In the genomic region with DNA sequence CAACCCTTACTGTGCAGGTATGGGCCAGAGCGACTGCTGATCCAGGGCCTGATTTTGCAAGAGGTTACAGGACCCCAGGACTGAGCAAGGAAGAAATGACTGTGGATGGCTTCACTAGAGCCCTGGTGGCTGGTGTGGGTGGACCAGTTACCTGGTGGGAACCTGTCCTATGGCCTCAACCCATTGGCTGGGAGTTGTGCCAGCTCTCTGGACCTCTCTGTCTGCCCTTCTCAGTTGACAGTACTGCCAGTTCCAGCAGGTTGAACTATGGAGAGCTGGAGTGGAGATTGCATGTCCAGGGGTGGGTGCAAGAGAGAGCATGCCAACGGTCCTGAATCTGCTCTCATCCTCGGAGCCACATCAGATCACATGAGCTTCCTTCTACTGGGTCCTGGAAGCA, we compare ENCODE assay signal across 20 mouse cellular contexts.
DNase-seq lines count a peak whose midpoint lies in the region; ATAC-seq and TF ChIP-seq lines count a peak whose summit lies in the region.
"Had no signal": no experiment of that assay in that cellular context is flagged by ENCODE, and none has a peak within 500 bp of the region (broad histone marks: within the 10 kb centered on the region; RNA-seq: fewer than 3 reads in every experiment).

No protein-coding gene starts in this region.

- ATAC-seq in lung, embryonic 16.5 days (ENCODE audit: low read depth) = peak; percentile 21; the same call in 1 of the 2 replicates
- ATAC-seq in stomach, postnatal 0 days (ENCODE audit: low FRiP score, low TSS enrichment) = peak; percentile 19; the same call in 1 of the 2 replicates
- ATAC-seq: forebrain, embryonic 13.5 days; inflammation-experienced regulatory T-cells, adult 6 months; midbrain, embryonic 13.5 days had no signal

- intact Hi-C loops in heart, postnatal 10 days (cut with DNase I) = no loop called here

- no peak overlapping the region for H3K9ac ChIP-seq in lung, embryonic 16.5 days (ENCODE audit: low read length)
- no peak overlapping the region for H3K9ac ChIP-seq in stomach, postnatal 0 days (ENCODE audit: low read length)
- H3K9ac ChIP-seq: embryonic facial prominence, embryonic 12.5 days; forebrain, embryonic 13.5 days; heart, embryonic 15.5 days; midbrain, embryonic 13.5 days had no signal

- TF ChIP-seq EP300 in stomach, postnatal 0 days (optimal IDR thresholded peaks at IDR 0.05) = no peak

- DNase-seq in heart, adult 11 months = peak; percentile 49
- no peak for DNase-seq in heart, postnatal 10 days
- DNase-seq in kidney, adult 2 months = peak; percentile 44
- DNase-seq in kidney, adult 9 months = no peak
- DNase-seq in lung, adult 18-20 months = no peak
- DNase-seq in stomach, postnatal 0 days (ENCODE audit: low spot score) = no peak
- DNase-seq: adrenal gland, postnatal 10 days; cerebellum, adult 18-20 months; cerebellum, postnatal 14 days; heart, postnatal 4 days; layer of hippocampus, postnatal 36 days; thymus, adult 2 months; thymus, postnatal 4 days had no signal

- no peaks in the 10 kb centered on the region for H3K27me3 ChIP-seq in kidney, adult 2 months (replicated peaks; ENCODE audit: control insufficient read depth, insufficient read depth, low read length)
- no peaks in the 10 kb centered on the region for H3K27me3 ChIP-seq in lung, embryonic 16.5 days (ENCODE audit: control insufficient read depth, insufficient read depth, low read depth, low read length)
- no peaks in the 10 kb centered on the region for H3K27me3 ChIP-seq in stomach, postnatal 0 days (ENCODE audit: control insufficient read depth, insufficient read depth, low read length)
- H3K27me3 ChIP-seq: embryonic facial prominence, embryonic 12.5 days; forebrain, embryonic 13.5 days; heart, embryonic 15.5 days; midbrain, embryonic 13.5 days had no signal

- no peak overlapping the region for H3K27ac ChIP-seq in kidney, adult 2 months (ENCODE audit: insufficient read depth, low read depth, low read length)
- no peak overlapping the region for H3K27ac ChIP-seq in lung, embryonic 16.5 days (ENCODE audit: low read length)
- H3K27ac ChIP-seq in stomach, postnatal 0 days (replicated peaks) = no peak overlapping the region
- H3K27ac ChIP-seq: embryonic facial prominence, embryonic 12.5 days; forebrain, embryonic 13.5 days; heart, embryonic 15.5 days; layer of hippocampus, adult 2 months; midbrain, embryonic 13.5 days had no signal

- H3K4me2 ChIP-seq in lung, embryonic 16.5 days (ENCODE audit: low read depth, low read length) = no peak overlapping the region
- no peak overlapping the region for H3K4me2 ChIP-seq in stomach, postnatal 0 days (replicated peaks; ENCODE audit: low read depth)
- H3K4me2 ChIP-seq: embryonic facial prominence, embryonic 12.5 days; forebrain, embryonic 13.5 days; heart, embryonic 15.5 days; midbrain, embryonic 13.5 days had no signal

- no peak for TF ChIP-seq POLR2A in kidney, adult 2 months (IDR thresholded peaks at IDR 0.05; ENCODE audit: low read depth, low read length)

- no peaks in the 10 kb centered on the region for H3K36me3 ChIP-seq in kidney, adult 2 months (ENCODE audit: control insufficient read depth, insufficient read depth, low read length)
- no peaks in the 10 kb centered on the region for H3K36me3 ChIP-seq in lung, embryonic 16.5 days (ENCODE audit: control insufficient read depth, insufficient read depth, low read length)
- H3K36me3 ChIP-seq in stomach, postnatal 0 days (ENCODE audit: control insufficient read depth, insufficient read depth, low read length) = no peaks in the 10 kb centered on the region
- H3K36me3 ChIP-seq: embryonic facial prominence, embryonic 12.5 days; heart, embryonic 15.5 days had no signal

- H3K4me3 ChIP-seq in kidney, adult 2 months (ENCODE audit: insufficient read depth, low read depth, low read length) = no peak overlapping the region
- H3K4me3 ChIP-seq in lung, embryonic 16.5 days (ENCODE audit: low read length) = no peak overlapping the region
- no peak overlapping the region for H3K4me3 ChIP-seq in stomach, postnatal 0 days (ENCODE audit: low read depth, low read length)
- H3K4me3 ChIP-seq: embryonic facial prominence, embryonic 12.5 days; forebrain, embryonic 13.5 days; heart, embryonic 15.5 days; layer of hippocampus, adult 2 months; midbrain, embryonic 13.5 days had no signal

- no peaks in the 10 kb centered on the region for H3K9me3 ChIP-seq in lung, embryonic 16.5 days (ENCODE audit: control insufficient read depth, low read length)
- no peaks in the 10 kb centered on the region for H3K9me3 ChIP-seq in stomach, postnatal 0 days (ENCODE audit: control insufficient read depth, low read length)
- H3K9me3 ChIP-seq: embryonic facial prominence, embryonic 12.5 days; heart, embryonic 15.5 days had no signal

- H3K4me1 ChIP-seq in kidney, adult 2 months (ENCODE audit: control insufficient read depth, insufficient read depth, low read length) = peaks cover 17% of the 10 kb centered on the region
- peaks cover 5% of the 10 kb centered on the region for H3K4me1 ChIP-seq in lung, embryonic 16.5 days (replicated peaks; ENCODE audit: control insufficient read depth, insufficient read depth, low read length)
- no peaks in the 10 kb centered on the region for H3K4me1 ChIP-seq in stomach, postnatal 0 days (replicated peaks; ENCODE audit: control insufficient read depth, insufficient read depth)
- H3K4me1 ChIP-seq: forebrain, embryonic 13.5 days had no signal

- WGBS in kidney, adult 2 months = 70% methylated on average over 3 of the region's 3 CpGs
- WGBS in lung, embryonic 16.5 days = 89% methylated on average over 3 of the region's 3 CpGs
- 88% methylated on average over 3 of the region's 3 CpGs for WGBS in stomach, postnatal 0 days

- no peak for TF ChIP-seq CTCF in kidney, adult 2 months (conservative IDR thresholded peaks at IDR 0.05; ENCODE audit: insufficient read depth, insufficient read length, low read depth, low read length)
- TF ChIP-seq CTCF in stomach, postnatal 0 days (IDR thresholded peaks at IDR 0.05; ENCODE audit: low read depth) = no peak

Comparison
In these comparisons a context has a peak if more than half of its experiments do, and no peak if none do; other contexts are left out.
1. DNase-seq: peak in heart, adult 11 months (single experiment) and kidney, adult 2 months (single experiment); none in heart, postnatal 10 days (0 of 2), kidney, adult 9 months (single experiment), lung, adult 18-20 months (0 of 2) and stomach, postnatal 0 days (single experiment).